Mouse (Mus musculus): ENCODE results near the gene Stim2.

DNA sequence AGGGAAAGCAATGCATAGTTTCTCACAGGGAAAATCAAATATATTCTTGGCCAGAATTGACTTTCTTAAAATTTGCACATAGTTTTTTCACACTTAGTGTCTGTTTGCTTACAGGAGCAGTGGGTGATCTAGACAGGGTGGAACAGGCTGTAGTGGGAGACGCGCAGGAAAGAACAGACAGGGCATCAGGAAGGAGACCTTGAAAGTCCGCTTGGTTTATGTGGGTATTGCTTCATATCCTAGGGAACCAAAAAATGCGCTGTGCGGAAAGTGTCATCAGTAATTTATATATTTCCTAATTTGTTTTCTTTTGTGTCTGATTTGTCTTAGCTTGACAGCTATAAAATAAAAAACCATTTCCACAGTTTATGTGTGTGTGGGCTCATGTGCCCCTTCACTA lies 110.8 kb downstream of the Stim2 start:
- TF ChIP-seq CTCF (IDR thresholded peaks at IDR 0.05 in 2 of 3, conservative IDR thresholded peaks at IDR 0.05 in 1 of 3; ENCODE audit: control insufficient read depth in 1 of 3, insufficient read depth in 1 of 3, low read depth in 2 of 3, low read length in 3 of 3, poor library complexity in 1 of 3, severe bottlenecking in 1 of 3) (no peak), SIN3A (IDR thresholded peaks at IDR 0.05; ENCODE audit: low read length) (no peak), EP300 (IDR thresholded peaks at IDR 0.05; ENCODE audit: low read depth in 1 of 2, low read length in 2 of 2) (no peak), NELFE (IDR thresholded peaks at IDR 0.05; ENCODE audit: low read depth, low read length) (no peak), MYC (IDR thresholded peaks at IDR 0.05; ENCODE audit: low read depth, low read length) (no peak), HCFC1 (IDR thresholded peaks at IDR 0.05; ENCODE audit: low read depth, low read length) (no peak), TBP (IDR thresholded peaks at IDR 0.05; ENCODE audit: low read depth, low read length) (no peak), TCF12 (IDR thresholded peaks at IDR 0.05; ENCODE audit: low read depth, low read length) (no peak), MAX (IDR thresholded peaks at IDR 0.05; ENCODE audit: low read length) (no peak)

Data from MEL (cell line).